Mouse (Mus musculus): ENCODE measurements around the gene Ccdc96. TPM values are rescaled to one million over a fixed set of nuclear protein-coding genes. Genes with fewer than 3 reads are reported as not detected.

Ccdc96 gene
- 0.40 and 0.49 TPM in 2 replicates for polyA plus RNA-seq (2015; fragmentation: Nextera tagmentation; extraction: Ambion mirVana)

DNA sequence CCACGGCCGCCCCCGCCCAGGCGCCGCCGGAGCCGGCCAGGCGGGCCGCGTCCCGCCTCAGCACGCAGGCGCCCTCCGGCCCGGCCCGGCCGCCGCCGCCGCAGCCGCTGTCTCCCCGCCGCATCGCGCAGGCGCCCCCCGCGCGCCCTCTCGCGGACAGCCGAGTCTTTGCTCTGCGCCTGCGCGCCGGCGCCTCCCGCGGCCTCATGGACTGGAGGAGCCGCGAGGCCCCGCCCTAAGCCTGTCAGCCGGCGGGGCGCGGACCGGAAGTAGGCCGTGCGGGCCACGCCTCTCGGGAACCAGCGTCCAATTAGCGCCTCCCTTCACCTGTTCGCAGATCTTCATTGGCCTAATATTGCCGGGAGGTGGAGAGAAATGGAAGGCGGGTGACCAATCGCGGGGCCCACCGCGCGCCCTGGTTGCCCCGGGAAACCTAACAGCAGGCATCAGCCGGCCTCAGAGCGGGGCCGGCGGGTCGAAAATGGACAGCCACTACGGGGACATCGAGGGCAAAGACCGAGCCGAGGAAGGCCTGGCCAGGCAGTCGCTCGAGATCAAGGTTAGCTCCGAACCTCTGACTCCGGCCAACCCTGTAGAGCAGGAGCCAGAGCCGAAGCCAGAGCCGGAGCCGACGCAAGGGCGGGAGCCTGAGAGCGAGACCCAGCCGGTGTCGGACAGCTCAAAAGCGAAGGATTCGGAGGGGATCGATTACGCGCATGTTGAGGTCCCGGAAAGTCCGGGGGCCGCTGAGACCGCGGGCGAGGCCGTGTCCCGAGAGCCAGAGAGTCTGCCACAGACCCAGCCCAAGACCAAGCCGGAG, at the start of gene Ccdc96, which contains the start of gene Tada2b:
TSS of gene Ccdc96 (plus strand) at position 418 of the 820 bp plus-strand sequence.
TSS of gene Tada2b (minus strand) at position 115 of the 820 bp plus-strand sequence.
- WGBS: under 1% methylated on average over 97 of the region's 97 CpGs
- peak; percentile 96 for ATAC-seq (ENCODE audit: insufficient number of reproducible peaks, insufficient read depth, low FRiP score, low TSS enrichment, low read depth)

GRCm38 (mm10) chr5:36436858-36437257, 47.5 kb upstream of the Ccdc96 start:
- Histone ChIP-seq H3K27me3 (no peaks in the 10 kb centered on the region), H3K9ac (no peak overlapping the region), H3K4me3 (no peak overlapping the region), H3K27ac (peak overlapping the region; percentile 62), H3K9me3 (no peaks in the 10 kb centered on the region), H3K36me3 (no peaks in the 10 kb centered on the region), H3K4me2 (no peak overlapping the region), H3K4me1 (peaks cover 35% of the 10 kb centered on the region)
- no peak for ATAC-seq (ENCODE audit: insufficient number of reproducible peaks, insufficient read depth, low FRiP score, low TSS enrichment, low read depth)
- 65% methylated on average over 4 of the region's 4 CpGs for WGBS

More for the DNA sequence above, at the start of gene Ccdc96, which contains the start of gene Tada2b:
- peak within 1 kb of the TSS; percentile 90 for H3K9ac ChIP-seq
- 0 out of 2 replicates have a peak within 1 kb of the TSS, but pooled peaks have one; percentile 41 for H3K27ac ChIP-seq
- peaks cover 30% of the 10 kb centered on the region for H3K4me1 ChIP-seq
- H3K36me3 ChIP-seq: no peaks in the 10 kb centered on the region
- H3K27me3 ChIP-seq: peaks cover 19% of the 10 kb centered on the region
- H3K4me2 ChIP-seq: peak within 1 kb of the TSS; percentile 88
- no peaks in the 10 kb centered on the region for H3K9me3 ChIP-seq
- H3K4me3 ChIP-seq: peak within 1 kb of the TSS; percentile 79

DNA sequence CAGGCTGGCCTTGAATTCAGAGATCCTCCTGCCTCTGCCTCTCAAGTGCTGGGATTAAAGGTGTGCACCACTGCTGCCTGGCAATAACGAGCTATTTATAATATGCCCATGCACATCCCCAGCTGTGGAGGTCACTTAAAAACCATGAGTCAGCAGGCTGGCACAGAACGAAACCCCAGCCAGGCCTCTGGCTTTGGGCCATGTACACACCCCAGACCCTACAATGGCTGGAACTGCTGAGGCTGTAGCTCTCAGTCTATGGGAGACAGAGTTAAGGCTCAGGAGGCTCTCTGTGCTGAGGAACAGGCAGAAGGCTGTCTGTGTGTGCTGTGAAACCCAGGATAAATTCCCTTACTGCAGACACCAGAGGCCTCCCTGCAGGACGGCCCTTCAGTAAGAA, 43.6 kb upstream of the Ccdc96 start:
- 55% methylated on average over 3 of the region's 3 CpGs for WGBS

DNA sequence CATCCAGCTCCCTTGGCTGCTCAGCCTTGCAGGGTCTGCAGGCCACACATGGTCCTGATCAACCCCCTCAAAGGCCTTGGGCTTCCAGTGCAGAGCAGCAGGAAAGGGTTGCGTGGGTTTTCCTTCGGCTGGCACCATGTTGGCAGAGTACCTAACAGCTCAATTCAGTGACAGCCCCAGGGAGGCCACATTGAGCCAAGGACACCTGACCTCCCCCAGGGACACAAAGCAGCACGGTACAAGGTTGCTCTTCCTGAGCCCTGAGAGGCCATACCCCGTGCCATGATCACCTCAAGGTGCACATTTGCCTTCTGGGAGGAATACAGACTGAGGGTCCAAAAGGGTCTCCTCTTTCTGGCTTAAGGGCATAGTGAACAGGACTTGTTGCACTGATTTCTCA, 39.8 kb upstream of the Ccdc96 start:
- no peak for ATAC-seq (ENCODE audit: insufficient number of reproducible peaks, insufficient read depth, low FRiP score, low TSS enrichment, low read depth)
- Histone ChIP-seq H3K4me3 (no peak overlapping the region), H3K27me3 (0 out of 2 replicates have a peak, but pooled peaks cover 4% of the 10 kb centered on the region), H3K27ac (peak overlapping the region; percentile 40; the same call in 1 of the 2 replicates), H3K4me1 (peaks cover 43% of the 10 kb centered on the region), H3K9me3 (no peaks in the 10 kb centered on the region), H3K4me2 (no peak overlapping the region), H3K36me3 (no peaks in the 10 kb centered on the region), H3K9ac (0 out of 2 replicates have a peak overlapping the region, but pooled peaks have one; percentile 21)
- WGBS: 38% methylated on average over 4 of the region's 4 CpGs

More for the DNA sequence above, 43.6 kb upstream of the Ccdc96 start:
- Histone ChIP-seq H3K4me3 (no peak overlapping the region), H3K9me3 (no peaks in the 10 kb centered on the region), H3K27ac (peak overlapping the region; percentile 29; the same call in 1 of the 2 replicates), H3K27me3 (0 out of 2 replicates have a peak, but pooled peaks cover 4% of the 10 kb centered on the region), H3K4me2 (no peak overlapping the region), H3K4me1 (peaks cover 46% of the 10 kb centered on the region), H3K9ac (no peak overlapping the region), H3K36me3 (no peaks in the 10 kb centered on the region)
- ATAC-seq (ENCODE audit: insufficient number of reproducible peaks, insufficient read depth, low FRiP score, low TSS enrichment, low read depth): no peak

- H3K36me3 ChIP-seq: no peaks in the 10 kb centered on the region
- 0 out of 2 replicates have a peak, but pooled peaks cover 4% of the 10 kb centered on the region for H3K27me3 ChIP-seq
- H3K9me3 ChIP-seq: no peaks in the 10 kb centered on the region
- ATAC-seq (ENCODE audit: insufficient number of reproducible peaks, insufficient read depth, low FRiP score, low TSS enrichment, low read depth): no peak
- no peak overlapping the region for H3K9ac ChIP-seq
- H3K4me3 ChIP-seq: no peak overlapping the region
- H3K27ac ChIP-seq: peak overlapping the region; percentile 40; the same call in 1 of the 2 replicates
- H3K4me2 ChIP-seq: no peak overlapping the region
- peaks cover 43% of the 10 kb centered on the region for H3K4me1 ChIP-seq
- 22% methylated on average over 8 of the region's 8 CpGs for WGBS
Observed at GRCm38 (mm10) chr5:36445028-36445427, 39.4 kb upstream of the Ccdc96 start.

DNA sequence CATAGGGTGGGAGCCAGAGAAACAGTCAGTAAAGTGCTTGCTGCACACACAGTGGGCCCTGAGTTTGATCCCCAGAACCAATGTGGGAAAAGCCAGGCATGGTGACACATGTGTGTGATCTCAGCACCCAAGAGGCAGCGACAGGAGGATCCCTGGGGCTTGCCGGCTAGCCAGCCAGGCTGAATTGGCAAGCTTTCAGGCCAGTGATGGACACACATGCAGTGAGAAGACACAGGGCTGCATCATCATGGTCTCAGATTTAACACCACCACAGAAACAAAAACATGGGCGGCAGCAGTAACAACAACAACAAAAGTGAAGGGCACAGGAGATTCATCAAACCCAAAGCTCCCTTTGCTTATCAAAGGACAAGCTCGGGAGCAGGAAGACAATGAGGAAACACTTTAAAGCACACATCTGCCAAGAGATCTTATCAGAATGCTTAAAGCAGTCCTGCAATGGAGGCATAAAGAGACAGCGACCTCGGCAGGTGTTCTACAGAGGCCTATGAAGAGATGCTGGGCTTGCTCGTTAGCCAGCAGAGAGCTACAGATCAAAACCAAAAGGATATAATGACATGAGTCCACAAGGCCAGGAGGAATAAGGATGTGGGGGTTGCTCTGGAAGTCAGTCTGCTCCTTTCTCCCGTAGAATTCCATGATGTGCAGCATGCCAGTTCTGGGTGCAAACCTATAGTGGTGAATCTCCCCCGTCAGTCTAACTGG, 38.1 kb upstream of the Ccdc96 start:
- WGBS: 44% methylated on average over 9 of the region's 9 CpGs
- Histone ChIP-seq H3K4me1 (peaks cover 36% of the 10 kb centered on the region), H3K36me3 (no peaks in the 10 kb centered on the region), H3K4me3 (no peak overlapping the region), H3K27me3 (0 out of 2 replicates have a peak, but pooled peaks cover 4% of the 10 kb centered on the region), H3K9me3 (no peaks in the 10 kb centered on the region), H3K27ac (no peak overlapping the region), H3K9ac (no peak overlapping the region), H3K4me2 (no peak overlapping the region)
- no peak for ATAC-seq (ENCODE audit: insufficient number of reproducible peaks, insufficient read depth, low FRiP score, low TSS enrichment, low read depth)

DNA sequence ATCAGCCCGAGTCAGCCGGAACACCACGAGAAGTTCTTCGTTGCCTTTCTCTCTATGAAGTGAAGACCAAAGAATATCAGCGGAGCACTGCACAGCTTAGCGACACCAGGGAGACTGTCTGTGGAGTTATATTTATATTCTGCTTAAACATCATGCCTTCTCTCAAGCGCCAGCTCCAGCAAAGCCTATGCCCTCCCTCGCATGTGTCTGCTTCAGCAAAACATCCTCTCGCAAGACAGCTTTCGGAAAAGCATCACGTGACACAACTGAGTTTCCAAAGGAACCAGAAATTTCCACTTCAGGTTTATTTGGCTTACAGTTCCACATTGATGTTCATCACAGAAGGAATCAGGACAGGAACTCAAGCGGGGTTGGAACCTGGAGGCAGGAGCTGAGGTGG, 36.5 kb upstream of the Ccdc96 start:
- Histone ChIP-seq H3K9me3 (no peaks in the 10 kb centered on the region), H3K27me3 (0 out of 2 replicates have a peak, but pooled peaks cover 4% of the 10 kb centered on the region), H3K4me2 (no peak overlapping the region), H3K4me3 (no peak overlapping the region), H3K4me1 (peaks cover 26% of the 10 kb centered on the region), H3K36me3 (no peaks in the 10 kb centered on the region), H3K27ac (no peak overlapping the region), H3K9ac (no peak overlapping the region)
- 89% methylated on average over 12 of the region's 12 CpGs for WGBS
- no peak for ATAC-seq (ENCODE audit: insufficient number of reproducible peaks, insufficient read depth, low FRiP score, low TSS enrichment, low read depth)

DNA sequence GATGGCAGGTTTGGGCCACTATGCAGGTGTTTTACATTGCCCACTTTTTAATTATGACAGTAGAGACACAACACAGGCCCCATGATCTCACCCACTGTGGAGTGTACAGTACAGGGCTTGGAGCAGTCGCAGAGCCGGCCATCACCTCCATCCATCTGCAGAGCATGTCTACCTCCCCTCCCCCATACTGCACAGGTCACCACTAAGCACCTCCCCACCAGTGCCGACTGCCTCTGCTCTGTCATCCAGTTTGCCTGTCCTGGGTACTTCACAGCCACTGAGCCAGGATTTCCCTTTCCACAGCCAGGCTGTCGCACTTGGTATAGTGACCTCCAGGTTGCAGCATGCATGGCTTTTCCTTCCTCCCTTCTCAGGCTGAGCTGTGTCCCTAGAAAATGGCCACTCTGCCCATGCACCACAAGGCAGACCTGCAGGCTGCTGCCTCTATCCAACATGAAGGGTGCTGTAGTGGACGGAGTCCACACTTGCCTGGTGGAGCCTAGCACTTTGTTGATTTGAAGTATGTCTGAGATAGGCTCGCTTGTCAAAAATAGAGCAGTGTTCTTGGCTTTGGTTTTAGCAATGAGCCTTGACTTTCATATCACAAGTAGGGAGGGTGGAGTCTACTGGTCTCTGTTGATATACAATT, 34.6 kb upstream of the Ccdc96 start:
- Histone ChIP-seq H3K36me3 (no peaks in the 10 kb centered on the region), H3K27ac (no peak overlapping the region), H3K4me3 (no peak overlapping the region), H3K9me3 (no peaks in the 10 kb centered on the region), H3K9ac (no peak overlapping the region), H3K4me1 (peaks cover 12% of the 10 kb centered on the region), H3K27me3 (0 out of 2 replicates have a peak, but pooled peaks cover 4% of the 10 kb centered on the region), H3K4me2 (no peak overlapping the region)
- ATAC-seq (ENCODE audit: insufficient number of reproducible peaks, insufficient read depth, low FRiP score, low TSS enrichment, low read depth): no peak
- 68% methylated on average over 6 of the region's 6 CpGs for WGBS

- Histone ChIP-seq H3K9me3 (no peaks in the 10 kb centered on the region), H3K4me3 (no peak overlapping the region), H3K27ac (no peak overlapping the region), H3K4me2 (no peak overlapping the region), H3K36me3 (no peaks in the 10 kb centered on the region), H3K4me1 (peaks cover 1% of the 10 kb centered on the region), H3K9ac (no peak overlapping the region), H3K27me3 (no peaks in the 10 kb centered on the region)
- 21% methylated on average over 8 of the region's 10 CpGs for WGBS
- ATAC-seq (ENCODE audit: insufficient number of reproducible peaks, insufficient read depth, low FRiP score, low TSS enrichment, low read depth): no peak
Observed at GRCm38 (mm10) chr5:36451119-36451518, 33.3 kb upstream of the Ccdc96 start.

- H3K9me3 ChIP-seq: no peaks in the 10 kb centered on the region
- 73% methylated on average over 10 of the region's 10 CpGs for WGBS
- H3K9ac ChIP-seq: no peak overlapping the region
- no peaks in the 10 kb centered on the region; the same call in 1 of the 2 replicates for H3K4me1 ChIP-seq
- no peak overlapping the region for H3K4me3 ChIP-seq
- no peak overlapping the region for H3K4me2 ChIP-seq
- ATAC-seq (ENCODE audit: insufficient number of reproducible peaks, insufficient read depth, low FRiP score, low TSS enrichment, low read depth): no peak
- no peak overlapping the region for H3K27ac ChIP-seq
- H3K27me3 ChIP-seq: no peaks in the 10 kb centered on the region
- no peaks in the 10 kb centered on the region for H3K36me3 ChIP-seq
Observed at GRCm38 (mm10) chr5:36451872-36452389, 32.5 kb upstream of the Ccdc96 start.

- H3K9me3 ChIP-seq: no peaks in the 10 kb centered on the region
- no peaks in the 10 kb centered on the region for H3K36me3 ChIP-seq
- no peak overlapping the region for H3K27ac ChIP-seq
- H3K9ac ChIP-seq: no peak overlapping the region
- no peaks in the 10 kb centered on the region; the same call in 1 of the 2 replicates for H3K4me1 ChIP-seq
- WGBS: 81% methylated on average over 6 of the region's 6 CpGs
- H3K4me3 ChIP-seq: no peak overlapping the region
- H3K27me3 ChIP-seq: no peaks in the 10 kb centered on the region
- H3K4me2 ChIP-seq: no peak overlapping the region
- ATAC-seq (ENCODE audit: insufficient number of reproducible peaks, insufficient read depth, low FRiP score, low TSS enrichment, low read depth): no peak
Observed at GRCm38 (mm10) chr5:36452821-36453220, 31.6 kb upstream of the Ccdc96 start.

Measured in embryonic facial prominence, embryonic 13.5 days (tissue).